45 mouse cellular contexts compared by ENCODE assay signal in the genomic region with DNA sequence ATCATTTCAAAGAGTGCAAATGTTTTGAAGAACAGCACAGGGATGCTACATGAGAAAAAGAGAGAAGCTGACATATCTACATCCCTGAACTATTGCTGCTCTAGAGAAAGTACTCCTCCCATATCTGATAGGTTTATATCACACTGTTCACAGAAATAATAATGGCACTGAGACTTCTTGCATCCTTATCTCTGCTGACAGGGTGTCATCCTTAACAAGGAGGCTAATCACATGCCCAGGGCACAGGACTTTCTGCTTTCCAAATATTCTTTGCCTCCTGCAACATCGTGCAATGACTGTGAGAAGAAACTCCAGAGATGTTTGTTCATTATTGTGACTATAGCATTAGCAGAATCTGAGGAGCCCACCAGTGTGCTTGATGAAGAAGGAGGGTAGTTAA. TPM values are rescaled to one million over a fixed set of nuclear protein-coding genes. Genes with fewer than 3 reads are reported as not detected.
"Had no signal": no experiment of that assay in that cellular context is flagged by ENCODE, and none has a peak within 500 bp of the region (broad histone marks: within the 10 kb centered on the region; RNA-seq: fewer than 3 reads in every experiment).

No protein-coding gene starts in this region.

- DNase-seq: left cerebral cortex, postnatal 4 days; liver; liver, embryonic 13.5 days; liver, postnatal 0 days; lung, adult 18-20 months; lung, adult 2 months; lung, embryonic 14.5 days; lung, postnatal 10 days; lung, postnatal 14 days; lung, postnatal 36 days; lung, postnatal 4 days; midbrain, embryonic 14.5 days had no signal

- H3K36me3 ChIP-seq: limb, embryonic 10.5 days; limb, embryonic 12.5 days; limb, embryonic 13.5 days; limb, embryonic 15.5 days; liver, embryonic 13.5 days; liver, embryonic 15.5 days; lung, embryonic 15.5 days; midbrain, embryonic 10.5 days; midbrain, embryonic 12.5 days; midbrain, embryonic 13.5 days; midbrain, embryonic 15.5 days; neural tube, embryonic 12.5 days had no signal

- H3K27ac ChIP-seq: left cerebral cortex, adult 2 months; limb, embryonic 10.5 days; limb, embryonic 12.5 days; limb, embryonic 13.5 days; limb, embryonic 15.5 days; liver, embryonic 13.5 days; liver, embryonic 14.5 days; liver, embryonic 15.5 days; lung, embryonic 15.5 days; macrophage; midbrain, embryonic 10.5 days; midbrain, embryonic 12.5 days; midbrain, embryonic 13.5 days; midbrain, embryonic 15.5 days; neural tube, embryonic 12.5 days had no signal

- H3K9me3 ChIP-seq: limb, embryonic 10.5 days; limb, embryonic 15.5 days; liver, embryonic 13.5 days; liver, embryonic 15.5 days; megakaryocyte, embryonic 14.5 days had no signal

- ATAC-seq: liver, postnatal 0 days; lung, postnatal 0 days; midbrain, embryonic 13.5 days; midbrain, embryonic 15.5 days; midbrain, embryonic 16.5 days had no signal

- H3K4me3 ChIP-seq: left cerebral cortex, adult 2 months; limb, embryonic 10.5 days; limb, embryonic 12.5 days; limb, embryonic 13.5 days; limb, embryonic 15.5 days; liver, embryonic 13.5 days; liver, embryonic 15.5 days; lung, embryonic 15.5 days; megakaryocyte, embryonic 14.5 days; midbrain, embryonic 10.5 days; midbrain, embryonic 12.5 days; midbrain, embryonic 13.5 days; midbrain, embryonic 15.5 days; myocyte; neural tube, embryonic 12.5 days had no signal

- H3K4me1 ChIP-seq: limb, embryonic 10.5 days; limb, embryonic 12.5 days; limb, embryonic 13.5 days; limb, embryonic 15.5 days; liver, embryonic 13.5 days; liver, embryonic 15.5 days; lung, embryonic 15.5 days; midbrain, embryonic 10.5 days; midbrain, embryonic 12.5 days; midbrain, embryonic 13.5 days; midbrain, embryonic 15.5 days; neural tube, embryonic 12.5 days had no signal

- H3K4me2 ChIP-seq: limb, embryonic 12.5 days; limb, embryonic 13.5 days; limb, embryonic 15.5 days; liver, embryonic 11.5 days; liver, embryonic 13.5 days; liver, embryonic 15.5 days; lung, embryonic 14.5 days; lung, embryonic 15.5 days; midbrain, embryonic 11.5 days; midbrain, embryonic 12.5 days; midbrain, embryonic 13.5 days; midbrain, embryonic 15.5 days; neural tube, embryonic 12.5 days had no signal

- H3K27me3 ChIP-seq: limb, embryonic 12.5 days; limb, embryonic 13.5 days; limb, embryonic 15.5 days; liver, embryonic 13.5 days; liver, embryonic 15.5 days; lung, embryonic 15.5 days; megakaryocyte, embryonic 14.5 days; midbrain, embryonic 12.5 days; midbrain, embryonic 13.5 days; midbrain, embryonic 15.5 days; neural tube, embryonic 12.5 days had no signal

- H3K9ac ChIP-seq: limb, embryonic 12.5 days; limb, embryonic 13.5 days; limb, embryonic 15.5 days; liver, embryonic 13.5 days; liver, embryonic 14.5 days; liver, embryonic 15.5 days; liver, postnatal 0 days; lung, embryonic 14.5 days; lung, embryonic 15.5 days; midbrain, embryonic 12.5 days; midbrain, embryonic 13.5 days; midbrain, embryonic 15.5 days; neural tube, embryonic 12.5 days had no signal

RNA-seq across cellular contexts. Expression of a gene that starts 0.9 kb away (rescaled TPM):
- total RNA-seq: left cerebral cortex, adult 18-20 months; left cerebral cortex, adult 2 months; left cerebral cortex, adult 8-10 months; left cerebral cortex, postnatal 10 days; left cerebral cortex, postnatal 14 days; left cerebral cortex, postnatal 25 days; left cerebral cortex, postnatal 36 days; left cerebral cortex, postnatal 4 days; midbrain, postnatal 0 days had no signal
- polyA plus RNA-seq: limb, embryonic 10.5 days; limb, embryonic 11.5 days; limb, embryonic 12.5 days; limb, embryonic 13.5 days; limb, embryonic 14.5 days; limb, embryonic 15.5 days; liver, adult 2 months; liver, embryonic 11.5 days; liver, embryonic 13.5 days; liver, embryonic 14.5 days; liver, embryonic 15.5 days; liver, embryonic 16.5 days; liver, postnatal 0 days; lung, embryonic 14.5 days; lung, embryonic 15.5 days; lung, embryonic 16.5 days; lung, postnatal 0 days; midbrain, embryonic 10.5 days; midbrain, embryonic 11.5 days; midbrain, embryonic 12.5 days; midbrain, embryonic 13.5 days; midbrain, embryonic 14.5 days; midbrain, embryonic 15.5 days; midbrain, embryonic 16.5 days; midbrain, postnatal 0 days; myocyte; neural tube, embryonic 11.5 days; neural tube, embryonic 12.5 days had no signal

RNA-seq across cellular contexts. Expression of a gene that starts 48.4 kb away (rescaled TPM):
- total RNA-seq: left cerebral cortex, adult 18-20 months; left cerebral cortex, adult 2 months; left cerebral cortex, adult 8-10 months; left cerebral cortex, postnatal 10 days; left cerebral cortex, postnatal 14 days; left cerebral cortex, postnatal 25 days; left cerebral cortex, postnatal 36 days; left cerebral cortex, postnatal 4 days; liver, adult 2 months; midbrain, postnatal 0 days had no signal
- polyA plus RNA-seq: limb, embryonic 10.5 days; limb, embryonic 11.5 days; limb, embryonic 12.5 days; limb, embryonic 13.5 days; limb, embryonic 14.5 days; limb, embryonic 15.5 days; liver, adult 2 months; liver, embryonic 11.5 days; liver, embryonic 13.5 days; liver, embryonic 14.5 days; liver, embryonic 15.5 days; liver, embryonic 16.5 days; liver, postnatal 0 days; lung, adult 2 months; lung, embryonic 14.5 days; lung, embryonic 15.5 days; lung, embryonic 16.5 days; lung, postnatal 0 days; midbrain, embryonic 10.5 days; midbrain, embryonic 11.5 days; midbrain, embryonic 12.5 days; midbrain, embryonic 13.5 days; midbrain, embryonic 14.5 days; midbrain, embryonic 15.5 days; midbrain, embryonic 16.5 days; midbrain, postnatal 0 days; myocyte; neural tube, embryonic 11.5 days; neural tube, embryonic 12.5 days had no signal
